ENCODE assay signal across 17 mouse cellular contexts in the genomic region with DNA sequence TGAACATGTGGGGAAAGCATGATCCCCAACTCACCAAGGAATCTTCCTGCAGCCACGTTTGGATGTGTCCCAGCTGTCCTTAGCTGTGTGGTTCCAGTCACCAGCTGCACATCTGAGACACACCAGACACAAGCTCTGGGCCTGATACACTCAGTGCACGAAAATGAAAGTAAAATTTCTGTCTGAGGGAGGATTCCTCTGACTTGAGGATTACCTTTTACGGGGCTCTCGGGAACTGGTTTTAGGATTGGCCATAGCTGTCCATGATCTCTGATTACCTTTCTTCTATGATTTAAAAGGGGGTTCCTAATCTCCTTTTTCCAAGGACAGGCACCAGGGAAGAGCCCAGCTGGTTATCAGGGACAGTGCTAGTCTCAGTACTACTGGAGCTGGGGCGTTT. TPM values are rescaled to one million over a fixed set of nuclear protein-coding genes. Genes with fewer than 3 reads are reported as not detected.
DNase-seq lines count a peak whose midpoint lies in the region; ATAC-seq and TF ChIP-seq lines count a peak whose summit lies in the region.
"Had no signal": no experiment of that assay in that cellular context is flagged by ENCODE, and none has a peak within 500 bp of the region (broad histone marks: within the 10 kb centered on the region; RNA-seq: fewer than 3 reads in every experiment).

TSS of gene Apol10b (minus strand) at position 165 of the 400 bp plus-strand sequence.

- H3K36me3 ChIP-seq in heart, embryonic 16.5 days (ENCODE audit: control insufficient read depth, insufficient read depth): no peaks in the 10 kb centered on the region
- peaks cover 3 to 4% of the 10 kb centered on the region in 2 experiments for H3K36me3 ChIP-seq in CH12.LX (replicated peaks in 1 of 2; ENCODE audit: control insufficient read depth in 1 of 2, insufficient read depth in 1 of 2, low read length in 1 of 2)
- H3K36me3 ChIP-seq in intestine, embryonic 14.5 days (ENCODE audit: control insufficient read depth, insufficient read depth, low read length): no peaks in the 10 kb centered on the region
- H3K36me3 ChIP-seq in stomach, postnatal 0 days (ENCODE audit: control insufficient read depth, insufficient read depth, low read length): no peaks in the 10 kb centered on the region
- H3K36me3 ChIP-seq: neural tube, embryonic 13.5 days had no signal

- in situ Hi-C loops in CH12.LX (cut with MboI; ENCODE audit: low pct_ligation_motif_present, low pct_unique_long_range_greater_than_20kb, low sequenced_read_pairs): no loop called here

- intact Hi-C loops in heart, postnatal 25 days (cut with DNase I): no loop called here

- peak within 1 kb of the TSS; percentile 4; the same call in 1 of the 2 replicates for H3K4me2 ChIP-seq in heart, embryonic 16.5 days (ENCODE audit: low read depth, low read length)
- peak within 1 kb of the TSS; percentile 93 for H3K4me2 ChIP-seq in CH12.LX (ENCODE audit: insufficient read depth, low read depth, poor library complexity, severe bottlenecking)
- H3K4me2 ChIP-seq in intestine, embryonic 14.5 days (ENCODE audit: low read length): peak within 1 kb of the TSS; percentile 26
- H3K4me2 ChIP-seq in stomach, postnatal 0 days (replicated peaks; ENCODE audit: low read depth): peak within 1 kb of the TSS; percentile 19
- H3K4me2 ChIP-seq: forebrain, embryonic 13.5 days; neural tube, embryonic 13.5 days had no signal

- H3K27ac ChIP-seq in heart, embryonic 16.5 days (ENCODE audit: low read length): no peak within 1 kb of the TSS
- H3K27ac ChIP-seq in CH12.LX (ENCODE audit: insufficient read depth, low read depth): no peak within 1 kb of the TSS; the same call in 1 of the 2 replicates
- H3K27ac ChIP-seq in intestine, embryonic 14.5 days (ENCODE audit: low read depth): peak within 1 kb of the TSS; percentile 70; the same call in 1 of the 2 replicates
- no peak within 1 kb of the TSS for H3K27ac ChIP-seq in stomach, postnatal 0 days (replicated peaks)
- H3K27ac ChIP-seq: forebrain, embryonic 13.5 days; neural tube, embryonic 13.5 days had no signal

- TF ChIP-seq RAD21 in CH12.LX (IDR thresholded peaks at IDR 0.05; ENCODE audit: low read depth, low read length): no peak

- H3K9ac ChIP-seq in heart, embryonic 16.5 days (ENCODE audit: low read length): no peak within 1 kb of the TSS
- H3K9ac ChIP-seq in CH12.LX (ENCODE audit: insufficient read depth, low read depth): peak within 1 kb of the TSS; percentile 85
- no peak within 1 kb of the TSS for H3K9ac ChIP-seq in intestine, embryonic 14.5 days (ENCODE audit: low read length)
- H3K9ac ChIP-seq in stomach, postnatal 0 days (ENCODE audit: low read length): no peak within 1 kb of the TSS
- H3K9ac ChIP-seq: forebrain, embryonic 13.5 days; neural tube, embryonic 13.5 days had no signal

- no peak for TF ChIP-seq EP300 in CH12.LX (IDR thresholded peaks at IDR 0.05; ENCODE audit: low read length)
- TF ChIP-seq EP300 in stomach, postnatal 0 days (optimal IDR thresholded peaks at IDR 0.05): no peak

- H3K27me3 ChIP-seq in heart, embryonic 16.5 days (ENCODE audit: control insufficient read depth, insufficient read depth, low read length): no peaks in the 10 kb centered on the region
- no peaks in the 10 kb centered on the region for H3K27me3 ChIP-seq in CH12.LX (replicated peaks)
- no peaks in the 10 kb centered on the region for H3K27me3 ChIP-seq in intestine, embryonic 14.5 days (replicated peaks; ENCODE audit: control insufficient read depth, insufficient read depth, low read length)
- H3K27me3 ChIP-seq in stomach, postnatal 0 days (ENCODE audit: control insufficient read depth, insufficient read depth, low read length): no peaks in the 10 kb centered on the region
- H3K27me3 ChIP-seq: forebrain, embryonic 13.5 days; neural tube, embryonic 13.5 days had no signal

- H3K4me3 ChIP-seq in heart, embryonic 16.5 days (ENCODE audit: low read length): no peak within 1 kb of the TSS
- peak within 1 kb of the TSS; percentile 20 to 34 (median 22) for H3K4me3 ChIP-seq in CH12.LX (replicated peaks in 1 of 3; ENCODE audit: low read depth in 2 of 3, low read length in 2 of 3, poor library complexity in 1 of 3)
- no peak within 1 kb of the TSS for H3K4me3 ChIP-seq in intestine, embryonic 14.5 days (ENCODE audit: low read depth, low read length)
- H3K4me3 ChIP-seq in stomach, postnatal 0 days (ENCODE audit: low read depth, low read length): no peak within 1 kb of the TSS
- H3K4me3 ChIP-seq: forebrain, embryonic 13.5 days; neural tube, embryonic 13.5 days had no signal

- H3K9me3 ChIP-seq in heart, embryonic 16.5 days (replicated peaks; ENCODE audit: control insufficient read depth, low read length): no peaks in the 10 kb centered on the region
- H3K9me3 ChIP-seq in CH12.LX (replicated peaks; ENCODE audit: low read length): no peaks in the 10 kb centered on the region
- H3K9me3 ChIP-seq in intestine, embryonic 14.5 days (ENCODE audit: control insufficient read depth, low read length): no peaks in the 10 kb centered on the region
- no peaks in the 10 kb centered on the region for H3K9me3 ChIP-seq in stomach, postnatal 0 days (ENCODE audit: control insufficient read depth, low read length)
- H3K9me3 ChIP-seq: forebrain, embryonic 13.5 days; neural tube, embryonic 13.5 days had no signal

- DNase-seq in heart, postnatal 25 days (ENCODE audit: low spot score): no peak
- peak; percentile 19 for DNase-seq in CH12.LX (ENCODE audit: extremely low read depth)
- DNase-seq in intestine, embryonic 14.5 days (ENCODE audit: low spot score): no peak
- no peak for DNase-seq in stomach, postnatal 0 days (ENCODE audit: low spot score)
- no peak for DNase-seq in ovary, postnatal 36 days (ENCODE audit: low spot score)
- DNase-seq in gastrocnemius, postnatal 25 days: no peak
- DNase-seq: cerebellum, adult 9-11 months; heart, postnatal 36 days; lung, postnatal 14 days; right cerebral cortex, postnatal 25 days; thymus, adult 2 months had no signal

- no peaks in the 10 kb centered on the region for H3K79me2 ChIP-seq in CH12.LX (replicated peaks; ENCODE audit: control insufficient read depth, extremely low read depth, insufficient read depth, poor library complexity, severe bottlenecking)

- 53% methylated on average over 5 of the region's 5 CpGs for WGBS in heart, embryonic 16.5 days
- 33% methylated on average over 5 of the region's 5 CpGs for WGBS in intestine, embryonic 14.5 days
- WGBS in stomach, postnatal 0 days: 43% methylated on average over 5 of the region's 5 CpGs

- no peak for TF ChIP-seq CTCF in CH12.LX (conservative IDR thresholded peaks at IDR 0.05 in 1 of 2, IDR thresholded peaks at IDR 0.05 in 1 of 2; ENCODE audit: low read depth in 2 of 2, low read length in 2 of 2)
- TF ChIP-seq CTCF in stomach, postnatal 0 days (IDR thresholded peaks at IDR 0.05; ENCODE audit: low read depth): no peak

- ATAC-seq in heart, embryonic 16.5 days (replicated peaks; ENCODE audit: extremely low read depth, insufficient read depth, low FRiP score): no peak
- no peak for ATAC-seq in intestine, embryonic 14.5 days (replicated peaks; ENCODE audit: low FRiP score, low TSS enrichment, low read depth)
- no peak for ATAC-seq in stomach, postnatal 0 days (ENCODE audit: low FRiP score, low TSS enrichment)
- ATAC-seq: forebrain, embryonic 13.5 days; hindbrain, embryonic 16.5 days had no signal

- no peaks in the 10 kb centered on the region for H3K4me1 ChIP-seq in heart, embryonic 16.5 days (ENCODE audit: control insufficient read depth, insufficient read depth, low read length)
- peaks cover 10 to 41% of the 10 kb centered on the region in 2 experiments for H3K4me1 ChIP-seq in CH12.LX (ENCODE audit: control insufficient read depth in 1 of 2, insufficient read depth in 2 of 2)
- peaks cover 5% of the 10 kb centered on the region for H3K4me1 ChIP-seq in intestine, embryonic 14.5 days (replicated peaks; ENCODE audit: control insufficient read depth, insufficient read depth, low read length)
- no peaks in the 10 kb centered on the region for H3K4me1 ChIP-seq in stomach, postnatal 0 days (replicated peaks; ENCODE audit: control insufficient read depth, insufficient read depth)
- H3K4me1 ChIP-seq: forebrain, embryonic 13.5 days; neural tube, embryonic 13.5 days had no signal

- peak; percentile 38; the same call in 1 of the 2 replicates for TF ChIP-seq POLR2A in CH12.LX (IDR thresholded peaks at IDR 0.05; ENCODE audit: low read depth, low read length)

- dilution Hi-C loops in CH12.LX (cut with MboI; ENCODE audit: extremely low pct_ligation_motif_present, extremely low pct_unique_long_range_greater_than_20kb, low sequenced_read_pairs): no loop called here

TF ChIP-seq in CH12.LX, 34 proteins besides CTCF, POLR2A, EP300 and RAD21:
- TF ChIP-seq UBTF (IDR thresholded peaks at IDR 0.05; ENCODE audit: low read depth, low read length) (no peak), ZC3H11A (IDR thresholded peaks at IDR 0.05; ENCODE audit: low read depth, low read length) (no peak), POLR2AphosphoS2 (IDR thresholded peaks at IDR 0.05; ENCODE audit: low read depth, low read length) (no peak), SIN3A (IDR thresholded peaks at IDR 0.05; ENCODE audit: low read length) (no peak), SMC3 (IDR thresholded peaks at IDR 0.05; ENCODE audit: low read depth, low read length) (no peak), MEF2A (IDR thresholded peaks at IDR 0.05; ENCODE audit: borderline replicate concordance, low read depth, low read length) (no peak), NELFE (IDR thresholded peaks at IDR 0.05; ENCODE audit: low read depth, low read length) (no peak), ZMIZ1 (IDR thresholded peaks at IDR 0.05; ENCODE audit: low read depth, low read length) (no peak), JUND (conservative IDR thresholded peaks at IDR 0.05; ENCODE audit: low read depth, low read length) (no peak)
TF ChIP-seq in CH12.LX: peak in this region for 0.

RNA-seq across cellular contexts. Expression of gene Apol10b, which starts in this region (rescaled TPM):
- 0.09 and 0.16 TPM in 2 replicates for polyA plus RNA-seq in heart, embryonic 16.5 days (2015; fragmentation: Nextera tagmentation; extraction: Ambion mirVana)
- total RNA-seq in heart, postnatal 25 days (2021): 1 to 10 TPM in 1 of 2 experiments, under 1 TPM in 1; 0.89 to 1.5 TPM
- total RNA-seq in CH12.LX (2012; rRNA removed) (2.3 and 2.9 TPM in 2 replicates), CH12.LX (2014; rRNA removed) (4.9 and 5.2 TPM in 2 replicates)
- polyA plus RNA-seq in CH12.LX (2012; ENCODE audit: insufficient read length, low read depth): 3.6 and 4.3 TPM in 2 replicates
- 0.15 and 0.31 TPM in 2 replicates for polyA plus RNA-seq in intestine, embryonic 14.5 days (2014; fragmentation: Nextera tagmentation; extraction: Ambion mirVana)
- 0.38 and 0.50 TPM in 2 replicates for polyA plus RNA-seq in stomach, postnatal 0 days (2015; fragmentation: Nextera tagmentation; extraction: Ambion mirVana)
- under 1 TPM; 0.43 to 0.64 TPM for total RNA-seq in gastrocnemius, postnatal 25 days (2021)
- total RNA-seq: left cerebral cortex, postnatal 14 days had no signal
- polyA plus RNA-seq: hindbrain, embryonic 16.5 days; liver, embryonic 16.5 days; neural tube, embryonic 13.5 days had no signal

Comparison
In these comparisons a context has a peak if more than half of its experiments do, and no peak if none do; other contexts are left out.
1. H3K4me2 ChIP-seq: peak in every context shown above with its lines; median percentile 93 in CH12.LX; 26 in intestine, embryonic 14.5 days; 19 in stomach, postnatal 0 days; 4 in heart, embryonic 16.5 days.
2. H3K4me3 ChIP-seq: peak in CH12.LX (3 of 3); none in heart, embryonic 16.5 days (single experiment), intestine, embryonic 14.5 days (single experiment) and stomach, postnatal 0 days (single experiment).